Mouse (Mus musculus) neural tube, embryonic 14.5 days (tissue): ENCODE data around the gene Mgll. TPM values are rescaled to one million over a fixed set of nuclear protein-coding genes. Genes with fewer than 3 reads are reported as not detected.

Source experiments
- ATAC-seq: fragments of 200-750 bp; cut with Nextera tagmentation; 2 replicates; pipeline ENCODE4 v1.8.0; 2017; ENCODE audit warnings: low read depth, mild to moderate bottlenecking, moderate TSS enrichment, moderate library complexity
- H3K27ac ChIP-seq: fragments of 300-500 bp; sonication (generic); 2 replicates; pipeline ENCODE4 v1.5.1; 2014; ENCODE audit warnings: low read depth, mild to moderate bottlenecking, control low read depth, low read length, moderate library complexity, mixed read lengths
- H3K27me3 ChIP-seq: fragments of 300-500 bp; sonication (generic); 2 replicates; pipeline ENCODE4 v1.6.1; 2014; ENCODE audit warnings: low read length; ENCODE audit not compliant: control insufficient read depth, insufficient read depth
- H3K36me3 ChIP-seq: fragments of 300-500 bp; sonication (generic); 2 replicates; pipeline ENCODE4 v1.6.1; 2014; ENCODE audit warnings: low read length, mixed read lengths; ENCODE audit not compliant: control insufficient read depth, insufficient read depth
- H3K4me1 ChIP-seq: fragments of 300-500 bp; sonication (generic); 2 replicates; pipeline ENCODE4 v1.6.1; 2014; ENCODE audit warnings: low read length; ENCODE audit not compliant: control insufficient read depth, insufficient read depth
- H3K4me2 ChIP-seq: fragments of 300-500 bp; sonication (generic); 2 replicates; pipeline ENCODE4 v1.6.1; 2014; ENCODE audit warnings: mild to moderate bottlenecking, low read depth, low read length, control low read depth
- H3K4me3 ChIP-seq: fragments of 300-500 bp; sonication (generic); 2 replicates; pipeline ENCODE4 v1.5.1; 2014; ENCODE audit warnings: low read depth, low read length, control low read depth, mixed read lengths
- H3K9ac ChIP-seq: fragments of 300-500 bp; sonication (generic); replicated peaks from 2 replicates; pipeline ENCODE4 v1.6.1; 2014; ENCODE audit warnings: low read depth, mild to moderate bottlenecking, control low read depth, low read length, mixed read lengths
- H3K9me3 ChIP-seq: fragments of 300-500 bp; sonication (generic); 2 replicates; pipeline ENCODE4 v1.6.1; 2016; ENCODE audit warnings: low read length; ENCODE audit not compliant: control insufficient read depth
- WGBS: fragments of 180-500 bp; shearing (Covaris S2); extraction: QIAGEN DNeasy Blood & Tissue Kit; methylation state at CpG from one replicate; pipeline ENCODE4 v1.1.7; 2014; 5-methylcytosine and 5-hydroxymethylcytosine counted together
- polyA plus RNA-seq: library from polyadenylated mRNA; unstranded; fragments of >200 nt; fragmentation: Nextera tagmentation; extraction: Ambion mirVana; gene quantifications from 2 replicates; pipeline ENCODE4 v1.2.1, GENCODE M21; 2014

The Mgll gene
- polyA plus RNA-seq, 1 experiment from 2014 or later: 73.4 TPM

DNA sequence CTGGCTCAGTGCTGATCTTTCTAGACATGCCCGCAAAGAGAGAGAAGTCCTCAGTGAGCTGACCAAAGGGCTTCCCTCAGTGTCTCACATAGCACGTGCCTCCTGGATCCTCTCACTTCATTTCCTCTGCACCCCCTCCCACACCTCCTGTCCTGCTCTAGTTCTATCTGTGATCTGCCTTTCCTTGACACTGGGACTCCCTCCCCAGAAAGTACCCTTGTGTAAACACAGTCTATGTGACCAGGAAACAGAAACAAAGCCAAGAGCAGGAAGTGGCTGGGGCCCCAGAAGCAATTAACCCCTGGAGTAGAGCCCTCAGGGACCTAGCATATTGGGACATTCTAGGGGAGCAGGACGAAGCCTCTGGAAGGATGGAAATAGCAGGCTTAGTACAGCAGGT lies 96.6 kb downstream of the Mgll start:
- H3K4me3 ChIP-seq: no peak overlapping the region
- H3K4me1 ChIP-seq: no peaks in the 10 kb centered on the region
- 65% methylated on average over 3 of the region's 3 CpGs for WGBS
- H3K4me2 ChIP-seq: no peak overlapping the region
- no peaks in the 10 kb centered on the region for H3K36me3 ChIP-seq
- no peak for ATAC-seq
- H3K9me3 ChIP-seq: no peaks in the 10 kb centered on the region
- H3K27ac ChIP-seq: no peak overlapping the region
- no peak overlapping the region for H3K9ac ChIP-seq
- H3K27me3 ChIP-seq: no peaks in the 10 kb centered on the region

DNA sequence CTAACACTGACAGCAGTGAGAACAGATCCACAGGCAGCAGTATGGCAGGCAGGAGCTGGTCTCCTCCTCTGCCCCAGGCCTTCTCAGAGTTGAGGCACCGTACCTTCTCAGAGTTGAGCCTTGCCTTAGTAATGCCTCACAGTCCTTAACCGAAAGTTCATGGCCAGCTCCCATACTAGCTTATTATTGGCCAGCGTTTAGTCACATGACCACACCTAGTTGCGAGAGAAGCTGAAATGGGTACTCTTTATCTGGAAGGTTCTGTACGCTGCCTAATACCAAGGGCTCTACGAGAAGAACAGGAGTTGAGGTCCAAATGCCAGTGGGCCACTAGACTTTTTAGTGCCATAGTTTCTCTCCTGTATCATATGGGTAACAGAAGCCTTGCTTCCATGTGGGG lies 97.1 kb downstream of the Mgll start:
- 97% methylated on average over 6 of the region's 6 CpGs for WGBS

DNA sequence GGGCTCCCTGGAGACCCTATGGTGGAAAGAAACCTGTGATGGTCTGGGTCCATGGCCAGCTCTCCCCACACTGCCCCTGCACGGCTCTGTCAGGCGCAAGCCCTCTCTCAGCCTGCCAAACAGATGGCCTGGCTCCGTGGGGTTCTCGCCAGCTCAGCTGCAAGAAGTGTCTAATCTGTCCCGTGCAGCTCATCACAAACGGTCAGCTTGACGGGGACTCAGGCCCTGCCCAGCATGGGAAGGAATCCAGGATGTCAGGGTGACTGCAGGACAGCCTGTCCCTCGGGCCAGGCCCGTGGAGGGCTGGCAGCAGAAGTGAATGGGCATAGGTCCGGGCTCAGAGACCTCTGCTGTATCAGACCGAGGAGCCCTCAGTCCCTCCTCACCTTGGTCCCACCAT lies 97.7 kb downstream of the Mgll start:
- H3K4me2 ChIP-seq: no peak overlapping the region
- H3K9me3 ChIP-seq: no peaks in the 10 kb centered on the region
- 68% methylated on average over 11 of the region's 11 CpGs for WGBS
- no peaks in the 10 kb centered on the region for H3K36me3 ChIP-seq
- no peak overlapping the region for H3K27ac ChIP-seq
- H3K27me3 ChIP-seq: no peaks in the 10 kb centered on the region
- H3K4me1 ChIP-seq: peaks cover 3% of the 10 kb centered on the region; the same call in 1 of the 2 replicates
- ATAC-seq: no peak
- H3K4me3 ChIP-seq: no peak overlapping the region
- H3K9ac ChIP-seq: no peak overlapping the region

More for the DNA sequence above, 97.1 kb downstream of the Mgll start:
- Histone ChIP-seq H3K4me3 (no peak overlapping the region), H3K4me2 (no peak overlapping the region), H3K9ac (no peak overlapping the region), H3K36me3 (no peaks in the 10 kb centered on the region), H3K27me3 (no peaks in the 10 kb centered on the region), H3K4me1 (no peaks in the 10 kb centered on the region), H3K9me3 (no peaks in the 10 kb centered on the region), H3K27ac (no peak overlapping the region)
- ATAC-seq: no peak

DNA sequence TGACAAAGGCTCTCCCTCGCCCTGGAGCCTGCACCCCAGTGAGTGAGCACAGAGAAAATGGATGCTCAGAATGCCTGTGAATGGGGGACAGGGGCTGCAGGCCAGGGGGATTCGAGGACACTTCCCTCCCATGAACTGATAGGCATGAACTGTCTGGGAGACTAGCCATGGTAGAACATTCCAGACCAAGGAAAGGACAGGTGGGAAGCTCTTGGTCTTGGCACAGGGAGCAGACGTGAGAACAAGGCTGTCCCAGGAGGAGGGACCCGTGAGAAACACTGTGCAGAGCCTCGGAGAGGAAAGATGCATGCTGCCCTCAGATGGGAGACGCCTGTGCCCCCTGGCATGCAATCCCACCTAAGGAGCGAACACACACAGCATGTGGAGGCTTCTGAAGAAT lies 100.0 kb downstream of the Mgll start:
- ATAC-seq: no peak
- no peak overlapping the region for H3K4me3 ChIP-seq
- WGBS: 64% methylated on average over 7 of the region's 7 CpGs
- H3K36me3 ChIP-seq: no peaks in the 10 kb centered on the region
- H3K27me3 ChIP-seq: no peaks in the 10 kb centered on the region
- no peak overlapping the region for H3K9ac ChIP-seq
- H3K9me3 ChIP-seq: no peaks in the 10 kb centered on the region
- no peak overlapping the region for H3K27ac ChIP-seq
- peaks cover 6% of the 10 kb centered on the region; the same call in 1 of the 2 replicates for H3K4me1 ChIP-seq
- H3K4me2 ChIP-seq: no peak overlapping the region

DNA sequence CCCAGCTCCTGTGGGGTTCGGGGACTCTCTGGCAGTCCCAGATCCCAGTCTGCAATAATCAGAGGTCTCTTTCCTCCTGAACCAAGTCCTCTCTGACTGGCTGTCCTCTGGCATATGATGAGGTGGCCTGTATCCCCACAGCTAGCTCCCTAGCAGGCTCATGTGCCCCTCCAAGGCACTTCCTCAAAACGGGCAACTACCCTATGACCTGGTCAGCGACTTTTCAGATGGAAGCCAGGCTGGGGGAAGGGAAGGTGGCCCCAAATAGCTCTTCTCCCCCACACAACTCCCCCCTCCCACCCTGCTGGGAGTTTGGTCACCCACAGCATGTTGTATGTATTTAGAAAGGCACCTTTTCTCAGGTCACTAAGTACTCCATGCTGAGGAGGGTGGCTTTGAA lies 101.9 kb downstream of the Mgll start:
- Histone ChIP-seq H3K9me3 (no peaks in the 10 kb centered on the region), H3K27ac (no peak overlapping the region), H3K36me3 (no peaks in the 10 kb centered on the region), H3K9ac (no peak overlapping the region), H3K4me3 (no peak overlapping the region), H3K4me1 (peaks cover 6% of the 10 kb centered on the region; the same call in 1 of the 2 replicates), H3K4me2 (no peak overlapping the region), H3K27me3 (no peaks in the 10 kb centered on the region)
- no peak for ATAC-seq
- WGBS: 62% methylated on average over 3 of the region's 3 CpGs

DNA sequence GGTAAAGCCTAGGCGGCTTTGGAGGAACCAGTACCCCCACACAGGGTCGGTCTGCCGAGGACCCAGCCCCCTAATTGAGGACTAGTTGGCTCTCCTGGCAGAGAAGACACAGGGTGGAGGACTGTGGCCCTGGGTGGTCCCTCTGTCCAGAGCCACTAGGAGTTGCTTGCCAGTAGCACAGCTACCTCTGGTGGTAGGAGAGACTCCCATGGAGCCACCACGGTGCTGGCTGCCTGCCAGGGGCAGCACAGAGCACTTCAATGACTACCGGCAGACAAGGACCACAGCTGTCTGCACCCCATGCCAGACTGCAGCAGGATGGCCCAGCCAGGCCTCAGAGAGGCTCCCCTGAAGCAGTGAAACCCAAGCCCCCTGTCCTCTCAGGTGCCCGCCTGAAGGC lies 102.3 kb downstream of the Mgll start:
- Histone ChIP-seq H3K9ac (no peak overlapping the region), H3K9me3 (no peaks in the 10 kb centered on the region), H3K27ac (peak overlapping the region; percentile 12; the same call in 1 of the 2 replicates), H3K27me3 (no peaks in the 10 kb centered on the region), H3K4me3 (no peak overlapping the region), H3K36me3 (no peaks in the 10 kb centered on the region), H3K4me1 (peaks cover 8% of the 10 kb centered on the region; the same call in 1 of the 2 replicates), H3K4me2 (no peak overlapping the region)
- ATAC-seq: peak; percentile 51; the same call in 1 of the 2 replicates
- 27% methylated on average over 6 of the region's 6 CpGs for WGBS

DNA sequence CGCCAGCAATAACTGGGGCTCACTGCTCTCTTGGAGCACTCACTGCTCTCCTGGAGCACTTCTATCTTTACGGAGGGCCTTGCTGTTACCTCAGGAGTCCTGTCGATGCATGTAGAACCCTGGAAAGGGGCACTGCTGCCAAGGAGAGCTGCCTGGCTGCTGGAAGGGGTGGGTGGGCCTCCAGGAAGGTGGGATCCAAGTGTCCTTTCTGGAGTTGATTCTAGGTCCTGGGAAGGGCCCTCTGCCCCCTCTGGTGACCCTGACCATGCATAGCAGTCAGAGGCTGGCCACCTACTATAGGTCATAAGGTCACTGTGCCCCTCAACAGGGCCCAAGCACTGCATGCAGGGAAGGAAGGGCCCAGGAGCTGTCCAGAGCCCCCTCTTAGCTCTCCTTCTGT lies 102.8 kb downstream of the Mgll start:
- H3K9me3 ChIP-seq: no peaks in the 10 kb centered on the region
- H3K27ac ChIP-seq: peak overlapping the region; percentile 12; the same call in 1 of the 2 replicates
- H3K4me2 ChIP-seq: no peak overlapping the region
- WGBS: 63% methylated on average over 3 of the region's 3 CpGs
- no peaks in the 10 kb centered on the region for H3K36me3 ChIP-seq
- H3K4me1 ChIP-seq: peaks cover 8% of the 10 kb centered on the region; the same call in 1 of the 2 replicates
- H3K9ac ChIP-seq: no peak overlapping the region
- no peak overlapping the region for H3K4me3 ChIP-seq
- H3K27me3 ChIP-seq: no peaks in the 10 kb centered on the region
- ATAC-seq: no peak

DNA sequence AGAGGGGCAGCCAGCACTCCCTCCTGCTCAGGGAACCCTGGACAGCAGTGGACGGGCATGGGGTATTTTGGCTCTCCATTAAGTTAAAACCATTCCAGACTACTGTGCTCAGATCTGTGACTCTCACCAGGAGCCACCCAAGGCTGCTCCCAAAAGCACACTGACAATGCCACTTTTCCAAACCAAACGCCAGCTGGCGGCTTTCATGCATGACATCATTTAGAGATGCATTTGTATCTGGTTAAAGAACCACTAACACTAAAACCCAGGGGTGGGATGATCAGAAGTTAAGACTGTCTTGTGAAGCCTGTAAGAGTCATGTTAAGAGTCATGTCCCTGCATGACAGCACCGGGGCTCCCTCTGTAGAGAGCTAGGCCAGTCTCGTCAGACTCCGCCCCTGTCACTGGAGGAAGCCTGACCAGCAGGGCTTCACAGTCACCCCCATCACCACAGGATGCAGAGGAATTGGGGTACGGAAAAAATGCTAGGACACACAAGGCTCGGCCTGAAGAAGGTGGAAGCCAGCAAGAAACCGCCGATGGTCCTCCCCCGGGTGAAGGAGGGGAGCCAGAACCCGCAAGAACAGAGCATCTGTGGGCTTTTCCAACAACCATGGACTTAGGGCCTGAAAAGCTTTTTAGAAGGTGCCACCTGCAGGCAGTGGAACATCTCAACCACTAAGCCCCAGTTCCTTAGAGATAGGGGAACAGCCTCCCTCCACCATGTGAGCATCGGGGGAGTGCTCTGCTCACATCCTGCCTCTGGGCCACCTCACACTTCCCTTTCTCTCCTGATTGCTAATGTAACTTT lies 103.4 kb downstream of the Mgll start:
- peaks cover 8% of the 10 kb centered on the region; the same call in 1 of the 2 replicates for H3K4me1 ChIP-seq
- H3K4me3 ChIP-seq: no peak overlapping the region
- H3K4me2 ChIP-seq: no peak overlapping the region
- H3K27me3 ChIP-seq: no peaks in the 10 kb centered on the region
- 62% methylated on average over 13 of the region's 13 CpGs for WGBS
- no peak overlapping the region for H3K9ac ChIP-seq
- no peak overlapping the region; the same call in 1 of the 2 replicates for H3K27ac ChIP-seq
- no peaks in the 10 kb centered on the region for H3K9me3 ChIP-seq
- H3K36me3 ChIP-seq: no peaks in the 10 kb centered on the region
- no peak for ATAC-seq

DNA sequence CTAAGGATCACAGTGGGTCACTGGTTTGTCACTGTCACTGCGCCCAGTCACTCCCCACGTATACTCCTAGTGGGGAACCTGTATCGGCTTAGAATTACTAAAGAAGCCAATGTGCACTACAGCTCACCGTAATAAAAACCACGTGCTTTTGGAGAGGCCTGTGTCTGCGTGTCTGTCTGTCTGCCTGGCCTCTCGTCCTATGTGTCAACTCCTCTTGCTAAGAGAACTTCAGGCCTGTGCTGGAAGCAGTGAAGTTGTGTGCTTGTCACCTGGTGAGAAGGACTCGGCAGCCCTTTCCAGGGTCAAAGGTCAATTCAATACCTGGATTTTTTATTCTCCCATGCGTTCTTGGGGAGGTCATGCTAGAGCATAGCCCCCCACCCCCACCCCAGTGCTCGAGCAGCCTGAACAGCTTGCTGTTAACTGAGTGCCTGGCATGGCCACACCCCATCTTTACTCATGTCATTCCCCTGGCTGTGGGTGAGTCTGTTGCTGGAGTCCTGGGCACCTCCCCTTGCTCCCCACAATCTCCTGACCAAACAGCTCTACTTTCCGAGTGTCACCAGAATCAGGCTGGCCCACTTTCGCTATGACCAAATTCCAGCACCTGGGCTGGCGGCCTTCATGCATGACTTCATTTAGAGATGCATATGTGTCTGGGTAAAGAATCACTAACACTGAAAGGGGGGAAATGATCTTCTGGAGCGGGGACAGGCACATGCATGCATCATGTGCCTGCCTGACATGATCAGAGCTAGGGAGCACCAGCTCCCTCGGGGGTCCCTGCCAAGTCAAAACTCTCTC lies 104.2 kb downstream of the Mgll start:
- Histone ChIP-seq H3K36me3 (no peaks in the 10 kb centered on the region), H3K27me3 (no peaks in the 10 kb centered on the region), H3K4me1 (peaks cover 8% of the 10 kb centered on the region; the same call in 1 of the 2 replicates), H3K9me3 (no peaks in the 10 kb centered on the region), H3K4me2 (no peak overlapping the region), H3K4me3 (no peak overlapping the region), H3K9ac (no peak overlapping the region), H3K27ac (no peak overlapping the region)
- 76% methylated on average over 15 of the region's 15 CpGs for WGBS
- ATAC-seq: no peak
